Mouse (Mus musculus) forebrain, embryonic 16.5 days (tissue): ENCODE data around the gene Vmn1r201. TPM values are rescaled to one million over a fixed set of nuclear protein-coding genes. Genes with fewer than 3 reads are reported as not detected.

Experiments
- ATAC-seq: fragments of 200-750 bp; cut with Nextera tagmentation; 2 replicates; pipeline ENCODE4 v1.8.0; 2017; ENCODE audit warnings: mild to moderate bottlenecking, moderate library complexity
- H3K27ac ChIP-seq: fragments of 300-500 bp; sonication (generic); 2 replicates; pipeline ENCODE4 v1.5.1; 2014; ENCODE audit warnings: low read length, control low read depth
- H3K27me3 ChIP-seq: fragments of 300-500 bp; sonication (generic); replicated peaks from 2 replicates; pipeline ENCODE4 v1.6.1; 2014; ENCODE audit warnings: low read length; ENCODE audit not compliant: control insufficient read depth, insufficient read depth
- H3K36me3 ChIP-seq: fragments of 300-500 bp; sonication (generic); 2 replicates; pipeline ENCODE4 v1.6.1; 2014; ENCODE audit not compliant: control insufficient read depth, insufficient read depth
- H3K4me1 ChIP-seq: fragments of 300-500 bp; sonication (generic); replicated peaks from 2 replicates; pipeline ENCODE4 v1.6.1; 2014; ENCODE audit warnings: low read length; ENCODE audit not compliant: control insufficient read depth, insufficient read depth
- H3K4me2 ChIP-seq: fragments of 300-500 bp; sonication (generic); 2 replicates; pipeline ENCODE4 v1.6.1; 2014; ENCODE audit warnings: mild to moderate bottlenecking, low read length, control low read depth
- H3K4me3 ChIP-seq: fragments of 300-500 bp; sonication (generic); replicated peaks from 2 replicates; pipeline ENCODE4 v1.5.1; 2014; ENCODE audit warnings: mild to moderate bottlenecking, low read length, control low read depth
- H3K9ac ChIP-seq: fragments of 300-500 bp; sonication (generic); replicated peaks from 2 replicates; pipeline ENCODE4 v1.6.1; 2014; ENCODE audit warnings: low read depth, low read length, control low read depth
- H3K9me3 ChIP-seq: fragments of 300-500 bp; sonication (generic); 2 replicates; pipeline ENCODE4 v1.6.1; 2016; ENCODE audit warnings: low read length; ENCODE audit not compliant: control insufficient read depth
- WGBS: fragments of 180-500 bp; shearing (Covaris S2); extraction: QIAGEN DNeasy Blood & Tissue Kit; methylation state at CpG from one replicate; pipeline ENCODE4 v1.1.7; 2014; 5-methylcytosine and 5-hydroxymethylcytosine counted together
- polyA plus RNA-seq: library from polyadenylated mRNA; unstranded; fragments of >200 nt; fragmentation: Nextera tagmentation; extraction: Ambion mirVana; gene quantifications from 2 replicates; pipeline ENCODE4 v1.2.1, GENCODE M21; 2015

Gene Vmn1r201
- polyA plus RNA-seq: not detected in 2 replicates

DNA sequence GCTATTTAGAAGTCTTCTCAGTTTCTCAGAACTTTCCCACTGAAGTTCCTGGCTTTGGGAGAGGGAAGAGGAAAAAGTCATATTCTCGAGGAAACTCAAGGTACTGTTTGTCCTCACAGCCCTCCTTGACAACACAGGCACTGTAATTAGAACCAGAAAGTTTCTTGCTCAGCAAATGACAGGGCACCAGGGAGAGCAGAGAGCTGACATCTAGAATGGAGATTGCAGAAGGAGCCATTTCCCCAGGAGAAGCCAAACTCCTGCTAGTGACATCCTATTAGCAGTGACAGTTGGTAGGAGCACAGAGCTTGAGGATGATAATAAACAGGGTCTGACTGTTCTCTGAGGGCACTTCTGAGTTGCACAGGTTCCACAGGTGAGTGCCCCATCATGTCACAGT, at the start of gene Vmn1r201:
Gene Vmn1r201, plus strand, starts transcription at position 301 of the 400 bp plus-strand sequence.
- H3K36me3 ChIP-seq: no peaks in the 10 kb centered on the region
- WGBS: 85% methylated on average over 1 of the region's 1 CpGs
- H3K27me3 ChIP-seq: no peaks in the 10 kb centered on the region
- no peaks in the 10 kb centered on the region for H3K9me3 ChIP-seq
- no peak within 1 kb of the TSS for H3K9ac ChIP-seq
- no peak within 1 kb of the TSS for H3K27ac ChIP-seq
- no peak for ATAC-seq
- no peak within 1 kb of the TSS for H3K4me2 ChIP-seq
- H3K4me3 ChIP-seq: no peak within 1 kb of the TSS
- no peaks in the 10 kb centered on the region for H3K4me1 ChIP-seq

GRCm38 (mm10) chr13:22455145-22455544, 16.6 kb upstream of the Vmn1r201 start:
- ATAC-seq: no peak
- Histone ChIP-seq H3K4me2 (no peak overlapping the region), H3K9ac (no peak overlapping the region)

DNA sequence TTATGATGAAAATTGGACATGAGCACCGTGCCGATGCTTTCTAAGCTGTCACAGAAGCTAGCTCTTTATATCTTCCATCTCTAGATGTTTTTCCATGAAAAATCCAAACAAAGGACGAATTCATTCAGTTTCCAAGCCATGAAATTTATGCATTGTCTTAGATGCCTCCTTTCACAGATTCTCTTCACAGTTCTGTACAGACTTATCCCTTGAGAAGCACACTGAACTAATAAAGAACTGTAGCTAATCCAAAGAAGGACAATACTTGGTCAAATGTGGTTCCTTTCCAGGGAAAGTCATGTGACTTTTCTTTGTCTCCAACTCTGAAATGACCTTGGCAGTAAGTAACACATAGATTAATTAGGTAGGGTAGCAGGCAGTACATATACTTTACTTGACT, 30.7 kb downstream of the Vmn1r201 start:
- Histone ChIP-seq H3K27me3 (no peaks in the 10 kb centered on the region), H3K4me1 (no peaks in the 10 kb centered on the region), H3K9me3 (no peaks in the 10 kb centered on the region), H3K36me3 (no peaks in the 10 kb centered on the region), H3K9ac (no peak overlapping the region), H3K4me2 (no peak overlapping the region), H3K4me3 (no peak overlapping the region), H3K27ac (no peak overlapping the region)
- 69% methylated on average over 3 of the region's 3 CpGs for WGBS
- no peak for ATAC-seq

More at GRCm38 (mm10) chr13:22455145-22455544, 16.6 kb upstream of the Vmn1r201 start:
- Histone ChIP-seq H3K27me3 (no peaks in the 10 kb centered on the region), H3K9me3 (no peaks in the 10 kb centered on the region), H3K4me3 (no peak overlapping the region), H3K27ac (no peak overlapping the region), H3K4me1 (no peaks in the 10 kb centered on the region), H3K36me3 (no peaks in the 10 kb centered on the region)

DNA sequence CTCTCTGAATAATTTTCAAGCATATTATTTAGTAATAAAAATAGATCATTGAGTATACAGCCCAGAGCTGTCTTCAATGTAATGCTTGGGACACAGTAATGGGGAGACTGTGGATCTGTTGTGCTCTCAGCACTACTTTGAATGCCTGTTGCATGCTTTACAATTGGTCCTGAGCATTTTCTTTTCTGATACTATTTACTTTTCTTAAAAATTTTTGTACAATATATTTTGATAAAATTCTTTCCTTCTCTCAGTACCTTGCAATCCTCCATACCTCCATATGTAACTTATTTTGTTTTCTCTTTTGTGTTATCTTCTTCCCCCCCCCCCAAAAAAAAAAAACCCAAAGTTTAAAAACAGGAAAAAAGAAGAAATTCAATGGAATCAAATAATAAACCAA, 33.6 kb downstream of the Vmn1r201 start, which contains the start of gene Vmn1r202:
Gene Vmn1r202, minus strand, starts transcription at position 101 of the 400 bp plus-strand sequence.
- Histone ChIP-seq H3K9ac (no peak within 1 kb of the TSS), H3K4me3 (no peak within 1 kb of the TSS), H3K27me3 (no peaks in the 10 kb centered on the region), H3K4me1 (no peaks in the 10 kb centered on the region), H3K9me3 (no peaks in the 10 kb centered on the region), H3K27ac (no peak within 1 kb of the TSS), H3K4me2 (no peak within 1 kb of the TSS), H3K36me3 (no peaks in the 10 kb centered on the region)
- no peak for ATAC-seq

GRCm38 (mm10) chr13:22517814-22518213, 46.1 kb downstream of the Vmn1r201 start, which contains the start of gene Vmn1r203:
Gene Vmn1r203, plus strand, starts transcription at chr13:22518114.
- Histone ChIP-seq H3K4me3 (no peak within 1 kb of the TSS), H3K9ac (no peak within 1 kb of the TSS), H3K27ac (no peak within 1 kb of the TSS), H3K27me3 (no peaks in the 10 kb centered on the region), H3K36me3 (no peaks in the 10 kb centered on the region), H3K4me2 (no peak within 1 kb of the TSS), H3K9me3 (no peaks in the 10 kb centered on the region), H3K4me1 (no peaks in the 10 kb centered on the region)
- no peak for ATAC-seq

Other genes with a start within 250 kb of the Vmn1r201 start
- not detected in 2 replicates for gene Vmn1r193, start 248.8 kb upstream of the Vmn1r201 start, polyA plus RNA-seq
- gene Vmn1r194, start 227.7 kb upstream of the Vmn1r201 start, polyA plus RNA-seq: not detected in 2 replicates
- gene Vmn1r195, start 201.4 kb upstream of the Vmn1r201 start, polyA plus RNA-seq: not detected in 2 replicates
- gene Vmn1r196, start 182.0 kb upstream of the Vmn1r201 start, polyA plus RNA-seq: not detected in 2 replicates
- not detected in 2 replicates for gene Vmn1r197, start 147.3 kb upstream of the Vmn1r201 start, polyA plus RNA-seq
- not detected in 2 replicates for gene Vmn1r198, start 121.6 kb upstream of the Vmn1r201 start, polyA plus RNA-seq
- not detected in 2 replicates for gene Vmn1r199, start 92.1 kb upstream of the Vmn1r201 start, polyA plus RNA-seq
- not detected in 2 replicates for gene Vmn1r200, start 81.5 kb upstream of the Vmn1r201 start, polyA plus RNA-seq
- not detected in 2 replicates for gene Vmn1r202, start 33.5 kb downstream of the Vmn1r201 start, polyA plus RNA-seq
- not detected in 2 replicates for gene Vmn1r203, start 46.2 kb downstream of the Vmn1r201 start, polyA plus RNA-seq
- not detected in 2 replicates for gene Vmn1r204, start 81.3 kb downstream of the Vmn1r201 start, polyA plus RNA-seq
- gene Vmn1r205, start 121.1 kb downstream of the Vmn1r201 start, polyA plus RNA-seq: not detected in 2 replicates
- not detected in 2 replicates for gene Vmn1r206, start 152.3 kb downstream of the Vmn1r201 start, polyA plus RNA-seq